Mouse (Mus musculus) midbrain, embryonic 14.5 days (tissue): ENCODE data around the gene Clcn3. TPM values are rescaled to one million over a fixed set of nuclear protein-coding genes. Genes with fewer than 3 reads are reported as not detected.

Experiments used
- ATAC-seq: fragments of 200-750 bp; cut with Nextera tagmentation; 2 replicates; pipeline ENCODE4 v1.8.0; 2017; ENCODE audit warnings: moderate number of reproducible peaks, moderate library complexity; ENCODE audit not compliant: low FRiP score, low TSS enrichment
- DNase-seq: peaks from one replicate; pipeline ENCODE4 v3.0.0-alpha.2; 2015
- H3K27ac ChIP-seq: fragments of 300-500 bp; sonication (generic); replicated peaks from 2 replicates; pipeline ENCODE4 v1.5.1; 2014; ENCODE audit warnings: mild to moderate bottlenecking, low read depth, low read length, moderate library complexity
- H3K27me3 ChIP-seq: fragments of 300-500 bp; sonication (generic); 2 replicates; pipeline ENCODE4 v1.6.1; 2014; ENCODE audit warnings: low read length, control low read depth, mixed read lengths; ENCODE audit not compliant: control insufficient read depth, insufficient read depth
- H3K36me3 ChIP-seq: fragments of 300-500 bp; sonication (generic); 2 replicates; pipeline ENCODE4 v1.6.1; 2014; ENCODE audit warnings: low read length, control low read depth; ENCODE audit not compliant: control insufficient read depth, insufficient read depth
- H3K4me1 ChIP-seq: fragments of 300-500 bp; sonication (generic); 2 replicates; pipeline ENCODE4 v1.6.1; 2014; ENCODE audit warnings: mild to moderate bottlenecking, antibody characterized with exemption, low read length, control low read depth; ENCODE audit not compliant: control insufficient read depth, insufficient read depth
- H3K4me2 ChIP-seq: fragments of 300-500 bp; sonication (generic); 2 replicates; pipeline ENCODE4 v1.6.1; 2014; ENCODE audit warnings: mild to moderate bottlenecking, low read length, moderate library complexity
- H3K4me3 ChIP-seq: fragments of 300-500 bp; sonication (generic); replicated peaks from 2 replicates; pipeline ENCODE4 v1.5.1; 2014; ENCODE audit warnings: low read depth, low read length
- H3K9ac ChIP-seq: fragments of 300-500 bp; sonication (generic); replicated peaks from 2 replicates; pipeline ENCODE4 v1.6.1; 2014; ENCODE audit warnings: mild to moderate bottlenecking, low read length, moderate library complexity
- H3K9me3 ChIP-seq: fragments of 300-500 bp; sonication (generic); 2 replicates; pipeline ENCODE4 v1.6.1; 2016; ENCODE audit warnings: low read length, control low read depth, mixed read lengths; ENCODE audit not compliant: control insufficient read depth
- WGBS: fragments of 180-500 bp; shearing (Covaris S2); extraction: QIAGEN DNeasy Blood & Tissue Kit; methylation state at CpG from one replicate; pipeline ENCODE4 v1.1.7; 2014; 5-methylcytosine and 5-hydroxymethylcytosine counted together
- polyA plus RNA-seq: library from polyadenylated mRNA; unstranded; fragments of >200 nt; fragmentation: Nextera tagmentation; extraction: Ambion mirVana; gene quantifications from 2 replicates; pipeline ENCODE4 v1.2.1, GENCODE M21; 2014

Gene Clcn3
- polyA plus RNA-seq, 1 experiment from 2014 or later, result 71.2 TPM

DNA sequence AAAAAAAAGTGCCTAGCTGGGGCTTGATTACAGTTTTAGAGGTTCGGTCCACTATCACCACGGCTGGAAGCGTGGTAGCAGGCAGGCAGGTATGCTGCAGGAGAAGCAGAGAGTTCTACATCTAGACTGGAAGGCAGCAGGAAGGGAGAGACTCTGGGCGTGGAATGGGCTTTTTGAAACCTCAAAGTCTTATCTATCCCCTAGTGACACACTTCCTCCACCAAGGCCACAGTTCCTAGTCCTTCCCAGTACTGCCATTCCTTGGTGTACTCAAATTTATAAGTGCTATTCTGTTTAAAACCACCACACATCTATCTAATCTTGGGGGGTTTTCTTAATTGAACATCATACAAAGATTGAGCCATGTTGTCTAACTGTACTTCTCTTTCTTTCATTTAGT lies 91.3 kb downstream of the Clcn3 start:
- Histone ChIP-seq H3K4me1 (peaks cover 9% of the 10 kb centered on the region), H3K9ac (no peak overlapping the region), H3K4me3 (no peak overlapping the region), H3K27ac (no peak overlapping the region), H3K4me2 (0 out of 2 replicates have a peak overlapping the region, but pooled peaks have one; percentile 80), H3K9me3 (no peaks in the 10 kb centered on the region), H3K27me3 (no peaks in the 10 kb centered on the region), H3K36me3 (0 out of 2 replicates have a peak, but pooled peaks cover 3% of the 10 kb centered on the region)
- ATAC-seq (no peak), DNase-seq (no peak)
- WGBS, result 94% methylated on average over 4 of the region's 4 CpGs

- Histone ChIP-seq H3K36me3 (no peaks in the 10 kb centered on the region), H3K4me2 (peak overlapping the region; percentile 80), H3K4me3 (peak overlapping the region; percentile 72), H3K4me1 (peaks cover 9% of the 10 kb centered on the region), H3K27ac (peak overlapping the region; percentile 60; the same call in 1 of the 2 replicates), H3K9me3 (no peaks in the 10 kb centered on the region), H3K27me3 (no peaks in the 10 kb centered on the region), H3K9ac (peak overlapping the region; percentile 79)
- ATAC-seq (no peak), DNase-seq (no peak)
- WGBS, result 2% methylated on average over 23 of the region's 23 CpGs
Measured at GRCm38 (mm10) chr8:60890520-60890874, 92.6 kb downstream of the Clcn3 start.

DNA sequence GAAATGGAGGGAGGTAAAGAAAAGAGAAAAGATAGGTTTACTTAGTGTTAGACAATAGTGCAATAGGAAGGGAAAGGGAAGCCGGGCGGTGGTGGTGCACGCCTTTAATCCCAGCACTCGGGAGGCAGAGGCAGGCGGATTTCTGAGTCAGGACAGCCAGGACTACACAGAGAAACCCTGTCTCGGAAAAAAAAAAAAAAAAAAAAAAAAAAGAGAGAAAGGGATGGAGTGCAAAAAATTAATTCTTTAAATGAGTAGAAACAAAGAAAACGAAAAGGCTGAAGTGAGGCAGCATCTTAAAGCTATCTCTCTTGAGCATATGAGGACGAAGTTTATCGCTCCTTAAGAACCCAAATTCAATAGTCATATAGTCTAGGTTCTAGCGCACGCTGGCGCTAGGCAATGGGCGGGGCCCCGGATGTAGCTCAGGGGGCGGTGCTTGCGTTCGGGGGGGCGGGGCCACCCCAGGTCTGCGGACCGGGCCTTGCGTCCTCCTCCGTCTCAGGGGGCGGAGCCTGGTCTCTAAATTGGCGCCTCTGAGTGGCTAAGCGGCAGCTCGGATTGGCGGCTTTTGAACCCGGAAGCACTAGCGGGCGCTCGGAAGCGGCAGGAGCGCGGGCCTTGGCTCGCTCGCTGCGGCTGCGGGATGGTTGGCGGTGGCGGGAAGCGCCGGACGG lies 93.1 kb downstream of the Clcn3 start, which contains the start of gene Hpf1:
Gene Hpf1 (plus strand): TSS at position 576 of the 677 bp plus-strand sequence.
- H3K9ac ChIP-seq, result peak within 1 kb of the TSS; percentile 79

GRCm38 (mm10) chr8:60889131-60889842 lies 93.8 kb downstream of the Clcn3 start:
- WGBS, result 88% methylated on average over 11 of the region's 11 CpGs
- H3K4me3 ChIP-seq, result no peak overlapping the region
- DNase-seq (no peak), ATAC-seq (no peak)
- H3K27ac ChIP-seq, result no peak overlapping the region
- no peaks in the 10 kb centered on the region for H3K27me3 ChIP-seq
- peak overlapping the region; percentile 80 for H3K4me2 ChIP-seq
- no peaks in the 10 kb centered on the region for H3K9me3 ChIP-seq
- peaks cover 9% of the 10 kb centered on the region for H3K4me1 ChIP-seq
- H3K9ac ChIP-seq, result no peak overlapping the region
- H3K36me3 ChIP-seq, result no peaks in the 10 kb centered on the region

More for the DNA sequence above, 93.1 kb downstream of the Clcn3 start, which contains the start of gene Hpf1:
- H3K4me2 ChIP-seq, result peak within 1 kb of the TSS; percentile 80
- no peaks in the 10 kb centered on the region for H3K36me3 ChIP-seq
- H3K9me3 ChIP-seq, result no peaks in the 10 kb centered on the region
- no peaks in the 10 kb centered on the region for H3K27me3 ChIP-seq
- peak within 1 kb of the TSS; percentile 72 for H3K4me3 ChIP-seq
- 6% methylated on average over 42 of the region's 43 CpGs for WGBS
- DNase-seq, result peak; percentile 99
- peaks cover 9% of the 10 kb centered on the region for H3K4me1 ChIP-seq
- peak within 1 kb of the TSS; percentile 60; the same call in 1 of the 2 replicates for H3K27ac ChIP-seq
- ATAC-seq, result peak; percentile 99

DNA sequence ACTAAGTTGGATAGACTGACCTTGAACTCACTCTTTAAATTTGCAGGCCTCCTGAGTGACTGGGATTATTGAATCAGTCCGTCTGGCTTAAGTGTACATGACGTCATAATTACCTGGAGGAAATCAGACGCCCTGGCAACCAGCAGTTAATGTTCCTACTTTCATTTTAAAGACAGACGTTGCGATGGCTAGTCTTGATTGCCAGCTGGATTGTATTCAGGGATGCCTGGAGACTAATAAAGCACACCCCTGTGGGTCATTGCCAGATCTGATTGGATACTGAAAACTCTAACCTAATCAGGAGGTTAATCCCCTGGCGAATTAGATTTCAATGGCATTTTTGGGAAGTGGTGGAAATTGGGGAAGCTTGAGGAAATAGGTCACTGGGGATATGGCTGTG lies 96.4 kb downstream of the Clcn3 start:
- Histone ChIP-seq H3K4me3 (no peak overlapping the region), H3K36me3 (no peaks in the 10 kb centered on the region), H3K9me3 (no peaks in the 10 kb centered on the region), H3K27ac (no peak overlapping the region), H3K4me1 (peaks cover 9% of the 10 kb centered on the region), H3K27me3 (no peaks in the 10 kb centered on the region), H3K4me2 (no peak overlapping the region), H3K9ac (no peak overlapping the region)
- DNase-seq (no peak), ATAC-seq (no peak)
- WGBS, result 43% methylated on average over 6 of the region's 6 CpGs

GRCm38 (mm10) chr8:60883419-60884137 lies 99.5 kb downstream of the Clcn3 start:
- Histone ChIP-seq H3K36me3 (no peaks in the 10 kb centered on the region), H3K4me1 (no peaks in the 10 kb centered on the region), H3K27me3 (no peaks in the 10 kb centered on the region), H3K27ac (no peak overlapping the region), H3K4me2 (no peak overlapping the region), H3K9me3 (no peaks in the 10 kb centered on the region), H3K9ac (no peak overlapping the region), H3K4me3 (no peak overlapping the region)
- no peak for DNase-seq
- WGBS, result 66% methylated on average over 4 of the region's 4 CpGs
- ATAC-seq, result no peak

DNA sequence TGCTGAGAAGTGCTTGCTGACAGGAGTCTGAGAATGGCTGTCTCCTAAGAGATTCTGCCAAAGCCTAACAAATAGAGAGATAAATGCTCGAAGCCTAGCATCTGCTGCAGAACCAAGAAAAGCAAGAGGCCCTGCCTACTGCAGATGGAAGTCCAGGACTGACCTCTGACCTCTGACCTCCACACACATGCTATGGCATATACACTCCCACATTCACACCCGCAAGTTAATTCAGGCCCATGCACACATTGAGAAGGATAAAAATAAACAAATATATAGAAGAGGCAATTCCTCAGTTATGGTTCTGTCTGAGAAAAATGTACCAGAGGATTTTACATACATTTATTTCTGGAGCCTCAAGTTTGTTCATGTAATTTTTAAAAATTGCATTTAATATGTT lies 104.5 kb downstream of the Clcn3 start:
- Histone ChIP-seq H3K27ac (no peak overlapping the region), H3K4me2 (no peak overlapping the region), H3K9me3 (no peaks in the 10 kb centered on the region), H3K9ac (no peak overlapping the region), H3K36me3 (no peaks in the 10 kb centered on the region), H3K4me1 (no peaks in the 10 kb centered on the region), H3K4me3 (no peak overlapping the region), H3K27me3 (no peaks in the 10 kb centered on the region)
- 77% methylated on average over 2 of the region's 2 CpGs for WGBS
- DNase-seq (no peak), ATAC-seq (no peak)

DNA sequence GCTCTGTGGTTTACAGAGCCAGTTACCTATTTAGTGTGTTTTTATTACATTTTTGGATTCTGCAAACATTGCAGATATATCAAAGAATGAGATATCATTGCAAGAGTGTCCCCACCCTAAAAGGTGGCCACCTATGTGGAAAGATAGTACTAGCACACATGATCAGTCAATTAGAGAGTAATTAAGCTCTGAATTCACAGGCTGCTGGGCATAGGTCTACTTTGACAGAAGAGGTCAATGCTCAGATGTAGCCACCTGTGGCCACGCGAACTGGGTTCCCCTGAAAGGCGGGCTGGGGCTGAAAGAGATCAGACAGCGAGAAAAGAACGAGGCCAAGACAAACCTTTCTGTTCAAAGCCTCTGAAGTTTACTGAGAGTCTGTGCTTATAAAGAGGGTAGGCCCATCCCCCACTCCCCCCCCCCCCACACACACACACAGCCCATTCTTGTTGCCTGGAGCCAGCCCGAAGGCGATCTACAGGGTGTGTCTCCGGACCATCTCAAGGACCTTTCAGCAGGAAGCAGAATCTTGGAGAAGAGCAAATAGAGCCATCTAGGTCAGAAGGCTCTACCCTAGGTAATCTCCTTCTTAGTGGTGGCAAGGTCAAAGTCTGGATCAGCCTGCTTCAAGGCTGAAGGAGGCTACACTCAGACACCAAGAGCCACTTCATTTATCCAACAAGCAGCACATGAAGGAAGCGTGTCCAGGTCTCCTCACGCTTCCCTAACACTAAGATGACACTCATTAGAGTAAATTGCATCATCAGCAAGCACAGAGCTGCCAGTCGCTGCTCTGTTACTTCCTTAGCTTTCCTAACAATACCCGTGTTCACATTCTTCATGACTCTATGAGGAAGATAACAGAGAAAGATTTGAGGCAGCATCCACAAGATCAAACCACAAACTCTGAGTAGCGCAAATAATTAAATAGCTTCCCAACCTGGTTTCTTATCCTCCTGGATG lies 112.6 kb downstream of the Clcn3 start:
- DNase-seq (no peak), ATAC-seq (no peak)
- Histone ChIP-seq H3K36me3 (no peaks in the 10 kb centered on the region), H3K27me3 (no peaks in the 10 kb centered on the region), H3K27ac (no peak overlapping the region), H3K9me3 (no peaks in the 10 kb centered on the region), H3K4me1 (no peaks in the 10 kb centered on the region), H3K4me2 (no peak overlapping the region), H3K9ac (no peak overlapping the region), H3K4me3 (no peak overlapping the region)
- WGBS, result 85% methylated on average over 13 of the region's 13 CpGs
